Mouse (Mus musculus) kidney, embryonic 14.5 days (tissue): Measurements from ENCODE around the gene Naa35. TPM values are rescaled to one million over a fixed set of nuclear protein-coding genes. Genes with fewer than 3 reads are reported as not detected.

Source experiments
- ATAC-seq: fragments of 200-750 bp; cut with Nextera tagmentation; 2 replicates; pipeline ENCODE4 v1.8.0; 2017; ENCODE audit warnings: moderate number of reproducible peaks, mild to moderate bottlenecking, moderate TSS enrichment, moderate library complexity; ENCODE audit not compliant: low FRiP score, low TSS enrichment
- H3K27ac ChIP-seq: fragments of 300-500 bp; sonication (generic); 2 replicates; pipeline ENCODE4 v1.5.1; 2014; ENCODE audit warnings: low read depth, mild to moderate bottlenecking, low read length, moderate library complexity, mixed read lengths
- H3K27me3 ChIP-seq: fragments of 300-500 bp; sonication (generic); 2 replicates; pipeline ENCODE4 v1.6.1; 2014; ENCODE audit warnings: mild to moderate bottlenecking, low read length; ENCODE audit not compliant: control insufficient read depth, insufficient read depth
- H3K36me3 ChIP-seq: fragments of 300-500 bp; sonication (generic); 2 replicates; pipeline ENCODE4 v1.6.1; 2014; ENCODE audit warnings: low read length, mixed read lengths; ENCODE audit not compliant: control insufficient read depth, insufficient read depth
- H3K4me1 ChIP-seq: fragments of 300-500 bp; sonication (generic); 2 replicates; pipeline ENCODE4 v1.6.1; 2014; ENCODE audit warnings: low read length, mixed read lengths; ENCODE audit not compliant: control insufficient read depth, insufficient read depth
- H3K4me2 ChIP-seq: fragments of 300-500 bp; sonication (generic); replicated peaks from 2 replicates; pipeline ENCODE4 v1.6.1; 2014; ENCODE audit warnings: low read depth, mild to moderate bottlenecking, low read length
- H3K4me3 ChIP-seq: fragments of 300-500 bp; sonication (generic); 2 replicates; pipeline ENCODE4 v1.5.1; 2014; ENCODE audit warnings: mild to moderate bottlenecking, low read length
- H3K9ac ChIP-seq: fragments of 300-500 bp; sonication (generic); 2 replicates; pipeline ENCODE4 v1.6.1; 2014; ENCODE audit warnings: low read depth, mild to moderate bottlenecking, low read length, moderate library complexity
- H3K9me3 ChIP-seq: fragments of 300-500 bp; sonication (generic); 2 replicates; pipeline ENCODE4 v1.6.1; 2016; ENCODE audit warnings: low read length; ENCODE audit not compliant: control insufficient read depth
- WGBS: fragments of 180-500 bp; shearing (Covaris S2); extraction: QIAGEN DNeasy Blood & Tissue Kit; methylation state at CpG from one replicate; pipeline ENCODE4 v1.1.7; 2014; 5-methylcytosine and 5-hydroxymethylcytosine counted together
- polyA plus RNA-seq: library from polyadenylated mRNA; unstranded; fragments of >200 nt; fragmentation: Nextera tagmentation; extraction: Ambion mirVana; gene quantifications from 2 replicates; pipeline ENCODE4 v1.2.1, GENCODE M21; 2014

The Naa35 gene
- polyA plus RNA-seq, 1 experiment from 2014 or later, result 93.0 TPM

- ATAC-seq, result no peak
- H3K9me3 ChIP-seq, result no peaks in the 10 kb centered on the region
- WGBS, result 96% methylated on average over 12 of the region's 12 CpGs
- no peak overlapping the region for H3K4me3 ChIP-seq
- peaks cover 8% of the 10 kb centered on the region; the same call in 1 of the 2 replicates for H3K36me3 ChIP-seq
- no peaks in the 10 kb centered on the region for H3K4me1 ChIP-seq
- no peaks in the 10 kb centered on the region for H3K27me3 ChIP-seq
- H3K4me2 ChIP-seq, result no peak overlapping the region
- no peak overlapping the region for H3K9ac ChIP-seq
- H3K27ac ChIP-seq, result no peak overlapping the region
Measured at GRCm38 (mm10) chr13:59661966-59662365, 76.9 kb downstream of the Naa35 start.

- Histone ChIP-seq H3K27me3 (no peaks in the 10 kb centered on the region), H3K9me3 (no peaks in the 10 kb centered on the region), H3K4me1 (no peaks in the 10 kb centered on the region), H3K9ac (no peak overlapping the region), H3K4me2 (no peak overlapping the region), H3K27ac (no peak overlapping the region), H3K4me3 (no peak overlapping the region), H3K36me3 (peaks cover 8% of the 10 kb centered on the region; the same call in 1 of the 2 replicates)
- ATAC-seq, result no peak
- WGBS, result 80% methylated on average over 19 of the region's 19 CpGs
Measured at GRCm38 (mm10) chr13:59663939-59664712, 79.1 kb downstream of the Naa35 start.

DNA sequence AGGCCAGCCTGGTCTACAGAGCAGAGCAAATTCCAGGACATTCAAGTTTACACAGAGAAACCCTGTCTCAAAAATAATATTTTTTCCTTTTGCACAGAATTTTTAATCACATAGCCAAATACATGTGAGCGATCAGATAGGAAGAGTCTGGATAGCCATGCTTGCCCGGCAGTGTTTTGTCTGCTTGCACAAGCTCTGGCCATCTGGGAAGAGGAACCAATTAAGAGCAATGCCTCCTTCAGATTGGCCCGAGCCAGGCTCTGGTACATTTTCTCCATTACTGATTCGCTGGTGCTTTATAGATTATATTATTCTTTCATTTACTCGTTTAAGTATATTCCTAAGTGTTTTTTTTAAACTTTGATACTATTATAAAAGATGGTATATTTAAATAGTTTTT is 82.7 kb downstream of the Naa35 start:
- WGBS, result 92% methylated on average over 5 of the region's 5 CpGs
- no peak overlapping the region for H3K4me3 ChIP-seq
- H3K27me3 ChIP-seq, result no peaks in the 10 kb centered on the region
- H3K36me3 ChIP-seq, result no peaks in the 10 kb centered on the region
- no peak overlapping the region for H3K27ac ChIP-seq
- H3K9ac ChIP-seq, result no peak overlapping the region
- ATAC-seq, result no peak
- H3K4me1 ChIP-seq, result no peaks in the 10 kb centered on the region
- H3K4me2 ChIP-seq, result no peak overlapping the region
- H3K9me3 ChIP-seq, result no peaks in the 10 kb centered on the region

GRCm38 (mm10) chr13:59668501-59669093 is 83.5 kb downstream of the Naa35 start:
- ATAC-seq, result peak; percentile 30; the same call in 1 of the 2 replicates
- no peak overlapping the region for H3K27ac ChIP-seq
- no peaks in the 10 kb centered on the region for H3K36me3 ChIP-seq
- no peak overlapping the region for H3K4me3 ChIP-seq
- H3K4me1 ChIP-seq, result peaks cover 4% of the 10 kb centered on the region; the same call in 1 of the 2 replicates
- WGBS, result 50% methylated on average over 11 of the region's 11 CpGs
- H3K27me3 ChIP-seq, result no peaks in the 10 kb centered on the region
- H3K9ac ChIP-seq, result no peak overlapping the region
- no peaks in the 10 kb centered on the region for H3K9me3 ChIP-seq
- no peak overlapping the region for H3K4me2 ChIP-seq

DNA sequence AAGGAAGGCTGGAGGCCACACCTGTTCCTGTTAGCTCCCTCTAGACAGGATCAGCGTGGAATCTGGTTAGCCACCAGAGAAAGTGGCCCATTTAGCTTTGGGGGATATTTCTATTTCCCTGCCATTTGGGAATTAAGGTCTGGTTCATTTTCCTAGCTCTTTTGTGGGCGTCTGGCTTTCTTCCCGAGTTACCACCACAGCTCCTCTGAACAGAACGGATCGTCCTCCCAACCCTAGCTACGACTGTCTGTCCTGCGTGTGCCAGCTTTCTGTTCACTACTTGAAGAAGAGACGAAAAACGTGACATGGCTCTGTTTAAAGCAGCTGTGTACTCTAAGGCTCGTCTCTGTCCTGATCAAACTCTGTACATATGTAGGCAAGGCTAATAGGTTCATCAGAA is 84.9 kb downstream of the Naa35 start:
- no peak for ATAC-seq
- Histone ChIP-seq H3K4me1 (peaks cover 11% of the 10 kb centered on the region), H3K9me3 (no peaks in the 10 kb centered on the region), H3K36me3 (no peaks in the 10 kb centered on the region), H3K4me2 (no peak overlapping the region), H3K27me3 (no peaks in the 10 kb centered on the region), H3K9ac (no peak overlapping the region), H3K4me3 (no peak overlapping the region), H3K27ac (no peak overlapping the region)
- WGBS, result 90% methylated on average over 10 of the region's 10 CpGs

- 75% methylated on average over 2 of the region's 2 CpGs for WGBS
Measured at GRCm38 (mm10) chr13:59671521-59671920, 86.5 kb downstream of the Naa35 start.

GRCm38 (mm10) chr13:59672248-59672647 is 87.2 kb downstream of the Naa35 start:
- no peaks in the 10 kb centered on the region for H3K36me3 ChIP-seq
- H3K9me3 ChIP-seq, result no peaks in the 10 kb centered on the region
- H3K4me1 ChIP-seq, result peaks cover 11% of the 10 kb centered on the region
- no peak for ATAC-seq
- no peaks in the 10 kb centered on the region for H3K27me3 ChIP-seq
- H3K27ac ChIP-seq, result no peak overlapping the region
- no peak overlapping the region for H3K4me2 ChIP-seq
- H3K4me3 ChIP-seq, result no peak overlapping the region
- 72% methylated on average over 6 of the region's 6 CpGs for WGBS
- no peak overlapping the region for H3K9ac ChIP-seq

More at GRCm38 (mm10) chr13:59671521-59671920, 86.5 kb downstream of the Naa35 start:
- H3K27ac ChIP-seq, result no peak overlapping the region
- H3K4me1 ChIP-seq, result peaks cover 11% of the 10 kb centered on the region
- H3K27me3 ChIP-seq, result no peaks in the 10 kb centered on the region
- H3K4me3 ChIP-seq, result no peak overlapping the region
- ATAC-seq, result no peak
- H3K4me2 ChIP-seq, result no peak overlapping the region
- H3K9ac ChIP-seq, result no peak overlapping the region
- no peaks in the 10 kb centered on the region for H3K9me3 ChIP-seq
- no peaks in the 10 kb centered on the region for H3K36me3 ChIP-seq

DNA sequence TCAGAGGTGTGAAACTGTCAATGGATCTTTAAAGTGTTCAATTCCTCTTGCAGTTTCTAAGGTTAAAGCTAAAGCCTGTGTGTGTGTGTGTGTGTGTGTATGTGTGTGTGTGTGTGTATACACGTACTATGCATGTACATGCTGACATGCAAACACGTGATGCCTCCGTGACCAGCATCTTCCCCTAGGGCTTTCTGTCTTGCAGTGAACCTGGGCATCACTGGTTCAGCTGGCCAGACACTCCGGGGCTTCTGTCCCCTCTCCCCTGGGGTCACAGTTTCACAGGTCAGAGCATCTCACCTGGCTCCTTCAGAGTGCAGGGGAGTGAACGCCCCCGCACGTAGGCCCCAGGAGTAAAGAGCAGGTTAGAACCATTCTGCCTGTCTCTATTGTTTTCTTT is 88.5 kb downstream of the Naa35 start:
- 50% methylated on average over 7 of the region's 7 CpGs for WGBS
- Histone ChIP-seq H3K27ac (no peak overlapping the region), H3K4me2 (0 out of 2 replicates have a peak overlapping the region, but pooled peaks have one; percentile 12), H3K36me3 (no peaks in the 10 kb centered on the region), H3K4me1 (peaks cover 11% of the 10 kb centered on the region), H3K9me3 (no peaks in the 10 kb centered on the region), H3K9ac (no peak overlapping the region), H3K4me3 (no peak overlapping the region), H3K27me3 (no peaks in the 10 kb centered on the region)
- ATAC-seq, result no peak

GRCm38 (mm10) chr13:59674215-59674614 is 89.2 kb downstream of the Naa35 start:
- Histone ChIP-seq H3K4me2 (peak overlapping the region; percentile 61), H3K4me3 (peak overlapping the region; percentile 77; the same call in 1 of the 2 replicates), H3K27ac (no peak overlapping the region), H3K9me3 (no peaks in the 10 kb centered on the region), H3K4me1 (peaks cover 11% of the 10 kb centered on the region), H3K36me3 (no peaks in the 10 kb centered on the region), H3K9ac (peak overlapping the region; percentile 74; the same call in 1 of the 2 replicates), H3K27me3 (no peaks in the 10 kb centered on the region)
- no peak for ATAC-seq
- 11% methylated on average over 3 of the region's 3 CpGs for WGBS
